Mouse (Mus musculus) kidney, adult 2 months (tissue): ENCODE data around the gene Olfr99. TPM values are rescaled to one million over a fixed set of nuclear protein-coding genes. Genes with fewer than 3 reads are reported as not detected.

Experiments used
- DNase-seq: peaks from one replicate; pipeline ENCODE4 v3.0.0; 2021
- H3K27ac ChIP-seq: fragments of 200-500 bp; 2 replicates; pipeline ENCODE4 v1.5.1; 2012; ENCODE audit warnings: low read depth, low read length, control low read depth, inconsistent platforms; ENCODE audit not compliant: insufficient read depth
- H3K27me3 ChIP-seq: fragments of 200-500 bp; replicated peaks from 2 replicates; pipeline ENCODE4 v1.6.1; 2012; ENCODE audit warnings: mild to moderate bottlenecking, moderate library complexity, low read length, inconsistent platforms; ENCODE audit not compliant: control insufficient read depth, insufficient read depth
- H3K36me3 ChIP-seq: fragments of 200-500 bp; 2 replicates; pipeline ENCODE4 v1.6.1; 2012; ENCODE audit warnings: mild to moderate bottlenecking, moderate library complexity, low read length, inconsistent platforms; ENCODE audit not compliant: control insufficient read depth, insufficient read depth
- H3K4me1 ChIP-seq: fragments of 200-500 bp; 2 replicates; pipeline ENCODE4 v1.6.1; 2011; ENCODE audit warnings: low read length; ENCODE audit not compliant: control insufficient read depth, insufficient read depth
- H3K4me3 ChIP-seq: fragments of 200-500 bp; 2 replicates; pipeline ENCODE4 v1.5.1; 2011; ENCODE audit warnings: mild to moderate bottlenecking, low read depth, low read length, control low read depth; ENCODE audit not compliant: insufficient read depth
- CTCF ChIP-seq: fragments of 200-500 bp; conservative IDR thresholded peaks from 2 replicates; pipeline ENCODE4 v1.5.1; 2011; ENCODE audit warnings: low read depth, mild to moderate bottlenecking, control low read depth, low read length, moderate library complexity, mixed read lengths; ENCODE audit not compliant: insufficient read depth, insufficient read length
- POLR2A ChIP-seq: fragments of 200-500 bp; IDR thresholded peaks from one replicate; pipeline ENCODE4 v1.6.1; 2011; ENCODE audit warnings: low read depth, low read length, control low read depth
- WGBS: fragments of 180-500 bp; shearing (Covaris S2); methylation state at CpG from one replicate; pipeline ENCODE4 v1.1.7; 2018; 5-methylcytosine and 5-hydroxymethylcytosine counted together
- polyA plus RNA-seq: library from polyadenylated mRNA; depleted of rRNA; stranded (reverse); fragments of >200 nt; gene quantifications from 2 replicates; pipeline ENCODE4 v1.2.3, GENCODE M21; 2012

Olfr99 gene
- polyA plus RNA-seq, 1 experiment = not detected

GRCm38 (mm10) chr17:37275626-37276248, 7.5 kb downstream of the Olfr99 start:
- TF ChIP-seq CTCF (no peak), POLR2A (no peak)
- Histone ChIP-seq H3K27ac (no peak overlapping the region), H3K4me1 (no peaks in the 10 kb centered on the region), H3K4me3 (no peak overlapping the region), H3K27me3 (no peaks in the 10 kb centered on the region), H3K36me3 (no peaks in the 10 kb centered on the region)
- WGBS = 78% methylated on average over 2 of the region's 2 CpGs
- DNase-seq = no peak

GRCm38 (mm10) chr17:37270702-37271092, 12.6 kb downstream of the Olfr99 start:
- 47% methylated on average over 8 of the region's 8 CpGs for WGBS
- H3K36me3 ChIP-seq = no peaks in the 10 kb centered on the region
- no peaks in the 10 kb centered on the region for H3K4me1 ChIP-seq
- peak; percentile 78 for DNase-seq
- H3K27me3 ChIP-seq = no peaks in the 10 kb centered on the region; the same call in 1 of the 2 replicates
- TF ChIP-seq CTCF (no peak), POLR2A (no peak)
- H3K4me3 ChIP-seq = peak overlapping the region; percentile 64
- H3K27ac ChIP-seq = peak overlapping the region; percentile 12; the same call in 1 of the 2 replicates

GRCm38 (mm10) chr17:37270058-37270701, 13.1 kb downstream of the Olfr99 start, which contains the start of gene H2-M3:
TSS of gene H2-M3 (plus strand) at chr17:37270220.
- peak; percentile 95 for DNase-seq
- H3K27ac ChIP-seq = peak within 1 kb of the TSS; percentile 12; the same call in 1 of the 2 replicates
- 2% methylated on average over 26 of the region's 26 CpGs for WGBS

GRCm38 (mm10) chr17:37263626-37264025, 19.6 kb downstream of the Olfr99 start, which contains the start of gene Olfr98:
TSS of gene Olfr98 (minus strand) at chr17:37263749.
- peak; percentile 11 for DNase-seq
- no peaks in the 10 kb centered on the region for H3K36me3 ChIP-seq
- no peaks in the 10 kb centered on the region for H3K4me1 ChIP-seq
- TF ChIP-seq POLR2A (no peak), CTCF (no peak)
- H3K4me3 ChIP-seq = no peak within 1 kb of the TSS
- H3K27me3 ChIP-seq = no peaks in the 10 kb centered on the region; the same call in 1 of the 2 replicates
- no peak within 1 kb of the TSS for H3K27ac ChIP-seq
- 68% methylated on average over 1 of the region's 1 CpGs for WGBS

More at GRCm38 (mm10) chr17:37270058-37270701, 13.1 kb downstream of the Olfr99 start, which contains the start of gene H2-M3:
- Histone ChIP-seq H3K27me3 (no peaks in the 10 kb centered on the region; the same call in 1 of the 2 replicates), H3K4me1 (no peaks in the 10 kb centered on the region), H3K36me3 (no peaks in the 10 kb centered on the region), H3K4me3 (peak within 1 kb of the TSS; percentile 64)
- TF ChIP-seq POLR2A (no peak), CTCF (no peak)

DNA sequence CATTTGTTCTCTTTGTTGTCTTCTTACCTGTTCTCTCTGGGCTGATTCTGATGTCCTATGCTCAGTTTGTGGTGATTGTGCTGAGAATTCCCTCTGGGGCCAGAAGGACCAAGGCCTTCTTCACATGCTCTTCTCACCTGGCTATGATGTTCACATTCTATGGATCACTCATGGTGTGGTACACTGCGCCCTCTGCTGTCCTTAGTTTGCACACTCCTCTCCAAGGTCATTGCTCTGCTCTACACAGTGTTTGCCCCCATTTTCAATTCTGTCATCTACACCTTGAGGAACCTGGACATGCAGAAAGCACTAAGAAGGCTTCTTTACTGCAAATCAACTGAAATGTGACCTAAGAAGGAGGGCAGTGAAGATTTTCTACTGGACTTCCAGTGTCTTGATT, 32.7 kb downstream of the Olfr99 start:
- Histone ChIP-seq H3K27ac (no peak overlapping the region), H3K4me3 (no peak overlapping the region), H3K4me1 (no peaks in the 10 kb centered on the region), H3K27me3 (no peaks in the 10 kb centered on the region), H3K36me3 (no peaks in the 10 kb centered on the region)
- WGBS = 7% methylated on average over 1 of the region's 1 CpGs
- TF ChIP-seq CTCF (peak; percentile 73), POLR2A (no peak)
- peak; percentile 20 for DNase-seq

DNA sequence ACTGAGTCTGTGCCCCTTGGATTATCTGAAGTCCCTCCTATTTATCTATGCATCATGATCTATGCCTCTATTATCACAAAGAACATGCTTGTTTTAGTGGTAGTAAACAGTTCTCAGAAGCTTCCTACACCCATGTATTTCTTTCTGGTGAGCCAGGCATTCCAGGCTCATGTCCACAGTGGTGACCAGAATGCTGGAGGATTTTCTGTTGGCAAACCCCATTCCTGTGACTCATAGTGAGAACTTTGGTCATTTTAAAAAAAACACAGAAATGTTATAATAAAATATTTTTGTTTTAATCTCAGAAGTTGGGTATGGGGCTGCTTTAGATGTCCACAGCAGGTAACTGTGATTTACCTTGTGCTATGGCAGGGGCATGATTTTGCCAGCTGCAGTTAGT, 33.8 kb downstream of the Olfr99 start:
- Histone ChIP-seq H3K4me1 (no peaks in the 10 kb centered on the region), H3K27me3 (no peaks in the 10 kb centered on the region), H3K36me3 (no peaks in the 10 kb centered on the region), H3K27ac (no peak overlapping the region), H3K4me3 (no peak overlapping the region)
- no peak for DNase-seq
- TF ChIP-seq POLR2A = no peak
- no peak for TF ChIP-seq CTCF

- Histone ChIP-seq H3K36me3 (no peaks in the 10 kb centered on the region), H3K27ac (no peak overlapping the region), H3K4me1 (no peaks in the 10 kb centered on the region), H3K27me3 (no peaks in the 10 kb centered on the region), H3K4me3 (no peak overlapping the region)
- WGBS = 29% methylated on average over 5 of the region's 5 CpGs
- no peak for TF ChIP-seq CTCF
- TF ChIP-seq POLR2A = no peak
- DNase-seq = peak; percentile 59
Observed at GRCm38 (mm10) chr17:37246715-37247114, 36.5 kb downstream of the Olfr99 start.
